Mouse (Mus musculus) cortical plate, adult 2 months (tissue): ENCODE measurements around the gene Mios.

Experiments
- CTCF ChIP-seq: fragments of 200-500 bp; IDR thresholded peaks from 2 replicates; pipeline ENCODE4 v1.5.1; 2011; ENCODE audit warnings: mild to moderate bottlenecking, control low read depth, low read length; ENCODE audit not compliant: insufficient read depth; ENCODE audit errors: extremely low read depth
- POLR2A ChIP-seq: fragments of 200-500 bp; IDR thresholded peaks from 2 replicates; pipeline ENCODE4 v1.6.1; 2011; ENCODE audit warnings: mild to moderate bottlenecking, low read length, control low read depth; ENCODE audit not compliant: insufficient read depth; ENCODE audit errors: extremely low read depth

DNA sequence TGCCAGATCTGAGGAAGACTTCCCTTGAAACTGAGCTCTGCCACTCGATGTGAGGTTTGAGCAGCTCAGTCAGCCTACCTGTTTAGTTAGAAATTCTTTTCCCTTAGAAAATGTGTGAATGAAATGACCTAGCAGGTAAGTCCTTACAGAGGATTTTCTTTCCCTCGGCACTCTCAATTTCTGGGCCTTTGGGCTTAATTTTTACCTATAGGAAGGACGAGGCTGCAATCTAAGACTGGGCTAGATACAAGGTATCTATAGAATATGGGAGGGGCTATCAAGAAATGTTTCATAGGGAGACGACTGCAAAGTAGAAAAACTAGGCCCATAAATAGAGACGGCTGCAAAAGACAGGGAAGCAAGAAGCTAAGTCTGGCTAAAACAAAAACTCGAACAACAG is 49.3 kb downstream of the Mios start:
- TF ChIP-seq CTCF (no peak), POLR2A (no peak)
